Mouse (Mus musculus) liver, embryonic 14.5 days (tissue): ENCODE results near the gene Gpx8. TPM values are rescaled to one million over a fixed set of nuclear protein-coding genes. Genes with fewer than 3 reads are reported as not detected.
A peak's percentile ranks its signal among the peaks of the same experiment; 100 is the strongest.
"Not testable (repeated sequence)": the region's sequence is repeated elsewhere in the genome, so short reads cannot be mapped to it uniquely, and the experiment has no call there.

Source experiments
- ATAC-seq: fragments of 200-750 bp; cut with Nextera tagmentation; 2 replicates; pipeline ENCODE4 v1.8.0; 2017; ENCODE audit warnings: moderate number of reproducible peaks, mild to moderate bottlenecking, moderate library complexity; ENCODE audit not compliant: insufficient read depth
- DNase-seq, 3 experiments: peaks; one replicate each; pipeline ENCODE4 v3.0.0-alpha.2; 2012 to 2013; ENCODE audit warnings: low read depth in 3 of 3, low spot score in 3 of 3
- H3K27ac ChIP-seq: fragments of 300-500 bp; sonication (generic); 2 replicates; pipeline ENCODE4 v1.5.1; 2014; ENCODE audit warnings: moderate library complexity, mild to moderate bottlenecking, control low read depth, inconsistent platforms
- H3K27me3 ChIP-seq: fragments of 300-500 bp; sonication (generic); 2 replicates; pipeline ENCODE4 v1.6.1; 2014; ENCODE audit warnings: mild to moderate bottlenecking, low read length, moderate library complexity; ENCODE audit not compliant: control insufficient read depth, insufficient read depth
- H3K36me3 ChIP-seq: fragments of 300-500 bp; sonication (generic); replicated peaks from 2 replicates; pipeline ENCODE4 v1.6.1; 2014; ENCODE audit warnings: low read depth; ENCODE audit not compliant: control insufficient read depth, insufficient read depth
- H3K4me1 ChIP-seq, 2 experiments: fragments of 200-500 bp in 1 of 2; fragments of 300-500 bp in 1 of 2; sonication (generic) in 1 of 2; replicated peaks; 2 replicates each; pipeline ENCODE4 v1.6.1; 2012 to 2014; ENCODE audit warnings: antibody characterized with exemption in 1 of 2, inconsistent platforms in 1 of 2, low read length in 1 of 2; ENCODE audit not compliant: control insufficient read depth in 2 of 2, insufficient read depth in 2 of 2
- H3K4me2 ChIP-seq: fragments of 300-500 bp; sonication (generic); 2 replicates; pipeline ENCODE4 v1.6.1; 2014; ENCODE audit warnings: low read depth, mild to moderate bottlenecking, control low read depth, moderate library complexity
- H3K4me3 ChIP-seq, 2 experiments: fragments of 200-500 bp in 1 of 2; fragments of 300-500 bp in 1 of 2; sonication (generic) in 1 of 2; 2 replicates each; pipeline ENCODE4 v1.5.1; 2012 to 2014; ENCODE audit warnings: low read depth in 2 of 2, low read length in 2 of 2, mild to moderate bottlenecking in 2 of 2, control low read depth in 1 of 2, inconsistent platforms in 1 of 2, moderate library complexity in 1 of 2; ENCODE audit not compliant: insufficient read depth in 1 of 2
- H3K9ac ChIP-seq: fragments of 300-500 bp; sonication (generic); replicated peaks from 2 replicates; pipeline ENCODE4 v1.6.1; 2014; ENCODE audit warnings: mild to moderate bottlenecking, control low read depth, moderate library complexity
- H3K9me3 ChIP-seq: fragments of 300-500 bp; sonication (generic); 2 replicates; pipeline ENCODE4 v1.6.1; 2016; ENCODE audit warnings: low read length, mixed read lengths; ENCODE audit not compliant: control insufficient read depth
- CTCF ChIP-seq: IDR thresholded peaks from 2 replicates; pipeline ENCODE4 v1.5.1; 2016; ENCODE audit warnings: antibody characterized with exemption, low read depth, control low read depth
- EP300 ChIP-seq: IDR thresholded peaks from 2 replicates; pipeline ENCODE4 v1.6.1; 2016; ENCODE audit warnings: antibody characterized with exemption, low read depth
- WGBS: fragments of 180-500 bp; shearing (Covaris S2); extraction: QIAGEN DNeasy Blood & Tissue Kit; methylation state at CpG from one replicate; pipeline ENCODE4 v1.1.7; 2014; ENCODE audit not compliant: insufficient replicate concordance; 5-methylcytosine and 5-hydroxymethylcytosine counted together
- polyA plus RNA-seq, 2 experiments: library from polyadenylated mRNA; depleted of rRNA in 1 of 2; stranded (reverse) in 1 of 2; unstranded in 1 of 2; fragments of >200 nt; fragmentation: Nextera tagmentation in 1 of 2; extraction: Ambion mirVana in 1 of 2; gene quantifications; 2 replicates each; pipeline versions ENCODE4 v1.2.1 to v1.2.3; 2012 to 2014

The Gpx8 gene
- polyA plus RNA-seq, 2 experiments = 3.1 to 6.4 TPM

DNA sequence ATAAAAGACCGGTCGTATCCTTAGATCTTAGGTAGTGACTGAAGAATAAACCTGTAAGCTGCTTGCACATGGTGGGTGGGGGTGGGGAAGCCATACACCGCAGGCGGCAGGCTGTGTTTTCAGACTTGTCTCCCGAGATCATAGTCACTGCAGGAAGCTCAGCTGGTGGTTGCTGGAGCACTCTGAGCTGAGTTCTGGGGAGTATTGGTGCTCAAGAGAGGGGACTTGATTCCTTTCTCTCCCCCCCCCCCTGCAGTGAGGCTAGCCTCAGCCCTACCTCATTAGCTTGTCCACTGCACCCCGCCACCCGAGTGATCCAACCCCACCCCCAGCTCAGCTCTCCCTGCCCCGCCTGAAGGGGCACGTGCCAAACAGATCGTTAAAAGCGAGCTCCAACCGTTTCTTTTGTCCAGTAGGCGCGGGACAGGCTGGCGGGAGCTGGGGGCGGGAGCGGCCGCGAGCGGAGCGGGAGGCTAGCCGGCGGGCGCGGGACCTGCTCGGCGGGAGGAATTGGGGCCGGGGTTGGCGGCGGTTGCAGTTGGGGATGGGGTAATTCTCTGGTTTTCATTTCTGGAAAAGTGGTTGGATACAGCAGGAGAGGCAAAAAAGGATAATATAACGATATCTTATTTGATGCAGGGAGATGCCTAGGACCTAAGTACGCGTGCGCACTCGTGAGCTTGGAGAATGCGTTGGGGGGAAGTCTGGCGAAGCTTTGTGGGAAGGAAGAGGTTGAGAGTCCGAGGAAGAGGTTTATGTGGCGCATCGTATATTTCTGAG is 14.2 kb downstream of the Gpx8 start:
- Histone ChIP-seq H3K4me2 (peak overlapping the region; percentile 66), H3K27ac (no peak overlapping the region), H3K27me3 (peaks cover 60% of the 10 kb centered on the region), H3K4me1 (0 out of 4 replicates have a peak, but pooled peaks cover 0 to 2% of the 10 kb centered on the region in 2 experiments), H3K9me3 (no peaks in the 10 kb centered on the region), H3K36me3 (no peaks in the 10 kb centered on the region), H3K9ac (no peak overlapping the region), H3K4me3 (peak overlapping the region; percentile 11 to 41; a peak in 2 of 4 replicates)
- TF ChIP-seq EP300 = no peak
- TF ChIP-seq CTCF = no peak
- DNase-seq (no peak), ATAC-seq (no peak)
- WGBS = 1% methylated on average over 40 of the region's 40 CpGs

DNA sequence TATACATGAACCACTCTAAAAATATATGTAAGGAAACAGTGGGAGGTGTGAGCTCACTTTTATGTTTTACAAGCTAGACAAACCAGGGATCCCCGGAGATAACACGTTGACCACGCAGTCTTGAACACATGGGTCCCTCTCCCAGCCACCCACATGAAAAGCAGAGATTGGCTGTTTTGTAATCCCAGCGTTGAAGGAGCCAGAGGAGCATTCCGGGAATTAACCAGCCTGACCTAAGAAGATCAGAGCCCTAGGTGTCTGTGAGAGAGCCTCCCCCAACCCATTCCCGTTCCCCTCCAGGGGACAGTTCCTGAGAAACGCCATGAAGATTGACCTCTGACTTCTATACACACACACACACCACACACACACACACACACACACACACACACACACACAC is 14.9 kb downstream of the Gpx8 start:
- H3K4me3 ChIP-seq = no peak overlapping the region
- no peak overlapping the region for H3K9ac ChIP-seq
- no peaks in the 10 kb centered on the region for H3K36me3 ChIP-seq
- ATAC-seq (no peak), DNase-seq (no peak)
- H3K4me2 ChIP-seq = peak overlapping the region; percentile 66; the same call in 1 of the 2 replicates
- H3K27me3 ChIP-seq = peaks cover 60% of the 10 kb centered on the region
- 3% methylated on average over 7 of the region's 7 CpGs for whole genome bisulfite sequencing
- H3K9me3 ChIP-seq = no peaks in the 10 kb centered on the region
- H3K27ac ChIP-seq = no peak overlapping the region
- TF ChIP-seq CTCF (no peak), EP300 (no peak)
- 0 out of 4 replicates have a peak, but pooled peaks cover 0 to 2% of the 10 kb centered on the region in 2 experiments for H3K4me1 ChIP-seq

DNA sequence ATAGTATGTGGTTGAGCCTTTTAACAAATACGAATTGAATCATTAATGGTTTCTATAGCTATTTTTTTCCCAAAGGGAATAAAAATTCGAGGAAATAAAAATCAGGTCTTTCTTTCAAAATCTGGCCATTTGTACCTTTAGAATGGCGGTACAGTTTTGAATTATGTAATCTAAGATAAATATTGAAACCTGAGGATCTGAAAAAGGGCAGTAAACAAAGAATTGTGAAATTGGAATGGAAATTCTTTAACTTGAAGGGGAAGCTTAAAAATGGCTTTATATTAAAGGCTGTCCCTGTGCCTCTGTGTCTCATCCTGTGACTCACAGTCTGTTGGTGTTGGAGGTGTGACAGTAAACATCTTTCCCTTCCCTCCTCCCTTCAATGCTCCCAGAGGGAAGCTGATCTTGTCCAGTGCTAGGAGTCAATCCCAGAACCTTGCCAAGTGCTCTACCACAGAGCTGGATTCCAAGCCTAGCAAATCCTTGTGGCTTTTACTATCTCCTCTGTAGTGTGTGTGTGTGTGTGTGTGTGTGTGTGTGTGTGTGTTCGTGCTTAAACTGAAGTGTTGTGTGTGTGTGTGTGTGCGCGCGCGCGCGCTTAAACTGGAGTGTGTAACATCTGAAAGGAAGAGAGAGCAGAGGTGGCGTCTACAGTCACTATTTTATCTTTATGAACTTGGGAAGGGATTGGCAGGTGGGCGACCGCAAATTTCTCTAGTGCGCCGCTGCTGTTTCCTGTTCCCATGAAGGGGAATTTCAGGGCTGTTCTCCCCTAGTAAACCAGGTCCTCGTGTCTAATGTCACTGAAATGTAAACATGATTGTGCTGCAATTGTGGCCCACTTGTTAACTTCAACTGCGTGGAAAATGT is 22.7 kb downstream of the Gpx8 start:
- Histone ChIP-seq H3K36me3 (no peaks in the 10 kb centered on the region), H3K9ac (no peak overlapping the region), H3K4me2 (no peak overlapping the region), H3K4me1 (peaks cover 0 to 3% of the 10 kb centered on the region in 2 experiments; a peak in 2 of 4 replicates), H3K9me3 (no peaks in the 10 kb centered on the region), H3K4me3 (no peak overlapping the region), H3K27me3 (no peaks in the 10 kb centered on the region), H3K27ac (no peak overlapping the region)
- WGBS = 47% methylated on average over 17 of the region's 17 CpGs
- no peak for ATAC-seq
- no peak for DNase-seq
- TF ChIP-seq CTCF (no peak), EP300 (no peak)

DNA sequence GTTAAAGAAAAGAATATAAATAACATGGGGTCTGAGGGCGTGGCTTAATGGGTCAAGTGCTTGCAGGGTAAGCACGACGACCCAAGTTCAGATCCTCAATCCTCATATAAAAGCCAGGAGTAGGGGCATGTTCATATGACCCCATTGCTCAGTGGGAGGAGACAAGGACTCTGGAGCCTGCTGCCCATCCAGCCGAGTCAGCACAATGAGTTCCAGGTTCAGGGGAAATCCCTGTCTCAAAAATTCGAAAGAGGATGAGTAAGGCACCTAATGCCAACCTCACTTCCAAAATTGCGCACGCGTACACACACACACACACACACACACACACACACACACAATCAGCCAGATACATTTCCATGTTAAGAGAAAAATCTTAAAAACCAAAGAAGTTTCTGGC is 23.7 kb downstream of the Gpx8 start:
- no peak for ATAC-seq
- DNase-seq = no peak
- no peak for TF ChIP-seq CTCF
- no peak for TF ChIP-seq EP300

DNA sequence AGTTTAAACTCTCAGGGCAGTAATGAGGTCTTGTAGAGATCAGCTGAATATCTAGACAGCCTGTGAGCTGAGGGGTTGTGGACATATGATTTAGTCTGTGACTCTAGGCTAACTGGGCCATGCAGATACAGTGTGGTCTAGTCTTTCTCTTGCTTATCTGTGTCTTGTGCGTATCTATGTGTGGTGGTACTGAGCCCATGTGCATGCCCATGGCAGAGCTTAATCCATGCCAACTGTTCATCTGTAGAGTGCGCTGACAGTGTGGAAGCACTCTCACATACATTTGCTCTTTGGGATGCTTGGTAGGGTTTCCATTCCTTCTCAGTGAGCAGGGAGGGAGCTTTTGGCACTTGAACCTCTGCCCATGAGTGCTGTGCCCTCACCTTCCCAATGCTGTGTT is 24.7 kb downstream of the Gpx8 start:
- DNase-seq = no peak
- no peaks in the 10 kb centered on the region for H3K27me3 ChIP-seq
- no peaks in the 10 kb centered on the region for H3K9me3 ChIP-seq
- H3K27ac ChIP-seq = no peak overlapping the region
- no peak for TF ChIP-seq CTCF
- peak overlapping the region; percentile 31; the same call in 1 of the 2 replicates for H3K4me2 ChIP-seq
- H3K4me1 ChIP-seq = peaks cover 0 to 3% of the 10 kb centered on the region in 2 experiments; a peak in 2 of 4 replicates
- no peak overlapping the region for H3K9ac ChIP-seq
- 0 out of 2 replicates have a peak, but pooled peaks have one; percentile 28 for ATAC-seq
- H3K36me3 ChIP-seq = no peaks in the 10 kb centered on the region
- H3K4me3 ChIP-seq = no peak overlapping the region
- WGBS = 60% methylated on average over 2 of the region's 2 CpGs

More for the DNA sequence above, 23.7 kb downstream of the Gpx8 start:
- Histone ChIP-seq H3K27me3 (no peaks in the 10 kb centered on the region), H3K36me3 (no peaks in the 10 kb centered on the region), H3K27ac (no peak overlapping the region), H3K9ac (no peak overlapping the region), H3K4me1 (peaks cover 0 to 3% of the 10 kb centered on the region in 2 experiments; a peak in 2 of 4 replicates), H3K4me2 (no peak overlapping the region), H3K9me3 (no peaks in the 10 kb centered on the region), H3K4me3 (no peak overlapping the region)
- WGBS = 65% methylated on average over 8 of the region's 8 CpGs

DNA sequence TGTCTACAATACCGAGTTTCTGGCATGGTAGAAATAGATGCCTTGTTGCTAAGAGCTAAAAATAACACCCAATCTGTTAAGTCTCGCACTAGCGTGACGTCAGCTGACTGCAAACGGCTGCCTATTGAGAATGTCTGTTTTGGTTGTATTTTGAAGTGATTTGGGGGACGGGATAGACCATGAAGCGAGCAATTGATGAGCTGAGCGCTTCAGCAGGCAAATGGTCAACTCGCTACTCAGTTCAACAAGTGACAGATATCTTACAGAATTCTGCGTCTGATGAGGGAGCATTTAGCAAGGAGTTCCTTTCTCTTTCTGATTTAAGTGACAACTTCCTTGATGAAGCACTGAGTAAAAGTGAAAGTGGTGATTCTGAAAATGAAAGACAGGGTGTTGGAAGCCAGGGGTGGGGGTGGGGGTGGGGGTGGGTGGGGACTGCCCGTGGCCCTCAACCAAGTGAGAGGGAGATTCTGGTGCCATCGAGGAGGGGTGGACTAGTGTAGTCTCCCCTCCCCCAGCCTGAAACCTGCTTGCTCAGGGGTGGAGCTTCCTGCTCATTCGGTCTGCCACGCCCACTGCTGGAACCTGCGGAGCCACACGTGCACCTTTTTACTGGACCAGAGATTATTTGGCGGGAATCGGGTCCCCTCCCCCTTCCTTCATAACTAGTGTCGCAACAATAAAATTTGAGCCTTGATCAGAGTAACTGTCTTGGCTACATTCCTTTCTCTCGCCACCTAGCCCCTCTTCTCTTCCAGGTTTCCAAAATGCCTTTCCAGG is 32.8 kb downstream of the Gpx8 start:
- H3K9ac ChIP-seq, H3K27ac ChIP-seq, H3K27me3 ChIP-seq, H3K36me3 ChIP-seq, DNase-seq, H3K4me1 ChIP-seq, H3K9me3 ChIP-seq, ATAC-seq: not testable (repeated sequence)
- WGBS = 22% methylated on average over 18 of the region's 20 CpGs
- peak overlapping the region; percentile 12 to 38; a peak in 3 of 4 replicates for H3K4me3 ChIP-seq
- peak overlapping the region; percentile 53 for H3K4me2 ChIP-seq
